Mouse (Mus musculus) kidney, embryonic 14.5 days (tissue): ENCODE data around the gene Ccdc191. TPM values are rescaled to one million over a fixed set of nuclear protein-coding genes. Genes with fewer than 3 reads are reported as not detected.
A peak's percentile ranks its signal among the peaks of the same experiment; 100 is the strongest.

Experiments used
- ATAC-seq: fragments of 200-750 bp; cut with Nextera tagmentation; 2 replicates; pipeline ENCODE4 v1.8.0; 2017; ENCODE audit warnings: moderate number of reproducible peaks, mild to moderate bottlenecking, moderate TSS enrichment, moderate library complexity; ENCODE audit not compliant: low FRiP score, low TSS enrichment
- H3K27ac ChIP-seq: fragments of 300-500 bp; sonication (generic); 2 replicates; pipeline ENCODE4 v1.5.1; 2014; ENCODE audit warnings: low read depth, mild to moderate bottlenecking, low read length, moderate library complexity, mixed read lengths
- H3K27me3 ChIP-seq: fragments of 300-500 bp; sonication (generic); 2 replicates; pipeline ENCODE4 v1.6.1; 2014; ENCODE audit warnings: mild to moderate bottlenecking, low read length; ENCODE audit not compliant: control insufficient read depth, insufficient read depth
- H3K36me3 ChIP-seq: fragments of 300-500 bp; sonication (generic); 2 replicates; pipeline ENCODE4 v1.6.1; 2014; ENCODE audit warnings: low read length, mixed read lengths; ENCODE audit not compliant: control insufficient read depth, insufficient read depth
- H3K4me1 ChIP-seq: fragments of 300-500 bp; sonication (generic); 2 replicates; pipeline ENCODE4 v1.6.1; 2014; ENCODE audit warnings: low read length, mixed read lengths; ENCODE audit not compliant: control insufficient read depth, insufficient read depth
- H3K4me2 ChIP-seq: fragments of 300-500 bp; sonication (generic); replicated peaks from 2 replicates; pipeline ENCODE4 v1.6.1; 2014; ENCODE audit warnings: low read depth, mild to moderate bottlenecking, low read length
- H3K4me3 ChIP-seq: fragments of 300-500 bp; sonication (generic); 2 replicates; pipeline ENCODE4 v1.5.1; 2014; ENCODE audit warnings: mild to moderate bottlenecking, low read length
- H3K9ac ChIP-seq: fragments of 300-500 bp; sonication (generic); 2 replicates; pipeline ENCODE4 v1.6.1; 2014; ENCODE audit warnings: low read depth, mild to moderate bottlenecking, low read length, moderate library complexity
- H3K9me3 ChIP-seq: fragments of 300-500 bp; sonication (generic); 2 replicates; pipeline ENCODE4 v1.6.1; 2016; ENCODE audit warnings: low read length; ENCODE audit not compliant: control insufficient read depth
- WGBS: fragments of 180-500 bp; shearing (Covaris S2); extraction: QIAGEN DNeasy Blood & Tissue Kit; methylation state at CpG from one replicate; pipeline ENCODE4 v1.1.7; 2014; 5-methylcytosine and 5-hydroxymethylcytosine counted together
- polyA plus RNA-seq: library from polyadenylated mRNA; unstranded; fragments of >200 nt; fragmentation: Nextera tagmentation; extraction: Ambion mirVana; gene quantifications from 2 replicates; pipeline ENCODE4 v1.2.1, GENCODE M21; 2014

The Ccdc191 gene
- polyA plus RNA-seq: 16.0 and 19.6 TPM in 2 replicates

DNA sequence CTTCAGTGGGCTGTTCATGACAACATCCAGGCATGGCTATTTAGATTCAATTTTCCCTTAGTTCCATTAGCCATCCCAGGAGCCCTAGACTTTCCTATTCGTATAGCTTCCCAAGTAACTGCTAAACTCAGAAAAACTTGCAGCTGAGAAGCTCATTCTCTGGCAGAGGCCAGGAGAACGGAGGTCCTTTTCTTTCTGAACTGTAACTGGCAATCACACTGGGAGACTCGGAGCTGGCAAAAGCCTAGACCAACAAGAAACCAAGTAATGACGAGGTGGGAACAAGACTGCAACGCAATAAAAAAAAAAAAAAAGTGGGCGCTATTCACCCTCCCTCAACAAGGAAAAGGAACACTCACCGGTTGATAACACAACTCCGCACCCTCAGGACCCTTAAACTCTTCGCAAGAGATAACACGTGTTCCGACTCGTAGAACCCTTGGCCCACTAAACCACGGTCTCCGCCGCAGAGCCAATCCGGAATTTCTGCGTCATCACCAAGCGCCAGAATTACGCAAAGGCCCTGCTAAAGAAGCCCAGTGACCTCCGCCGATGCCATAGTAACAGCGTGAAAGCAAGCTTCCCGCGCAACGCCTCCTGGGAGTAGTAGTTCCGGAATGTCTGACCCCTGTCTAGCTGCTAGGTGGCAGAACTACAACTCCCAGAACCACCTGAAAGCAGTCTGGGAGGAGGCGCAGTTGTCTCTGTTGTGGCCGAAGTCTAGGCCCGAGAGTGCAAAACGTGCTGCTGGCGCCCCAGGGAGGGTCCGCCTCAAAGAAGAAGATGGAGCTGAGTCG, at the start of gene Ccdc191:
TSS of gene Ccdc191 (plus strand) at position 593 of the 797 bp plus-strand sequence.
- peak; percentile 100 for ATAC-seq
- WGBS: under 1% methylated on average over 33 of the region's 33 CpGs
- H3K4me1 ChIP-seq: peaks cover 5% of the 10 kb centered on the region; the same call in 1 of the 2 replicates
- H3K4me2 ChIP-seq: peak within 1 kb of the TSS; percentile 61
- H3K9me3 ChIP-seq: no peaks in the 10 kb centered on the region
- H3K27me3 ChIP-seq: no peaks in the 10 kb centered on the region
- peak within 1 kb of the TSS; percentile 78 for H3K9ac ChIP-seq
- H3K27ac ChIP-seq: peak within 1 kb of the TSS; percentile 12; the same call in 1 of the 2 replicates
- peak within 1 kb of the TSS; percentile 51 for H3K4me3 ChIP-seq
- no peaks in the 10 kb centered on the region for H3K36me3 ChIP-seq

DNA sequence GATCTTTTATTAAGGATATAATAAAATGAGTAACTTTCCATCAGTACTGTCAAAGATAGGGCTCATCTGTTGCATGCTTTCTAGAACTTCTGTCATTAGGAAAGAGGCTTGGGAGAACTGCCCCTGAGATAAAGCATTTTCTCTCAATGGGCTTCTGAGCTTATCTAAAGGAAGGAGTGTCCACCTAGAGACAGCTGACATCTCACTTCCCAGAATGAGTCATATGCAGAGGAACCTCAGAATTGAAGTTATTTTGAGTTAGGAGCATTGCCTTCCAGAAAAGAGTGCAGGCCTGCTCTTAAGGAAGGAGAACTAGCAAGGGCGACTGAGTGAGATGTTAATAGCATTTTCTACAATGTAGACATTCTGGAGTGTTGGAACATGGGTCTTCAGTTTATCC, 48.4 kb upstream of the Ccdc191 start:
- Histone ChIP-seq H3K27me3 (no peaks in the 10 kb centered on the region), H3K4me2 (no peak overlapping the region), H3K4me1 (no peaks in the 10 kb centered on the region), H3K36me3 (no peaks in the 10 kb centered on the region), H3K9ac (no peak overlapping the region), H3K4me3 (no peak overlapping the region), H3K27ac (no peak overlapping the region), H3K9me3 (no peaks in the 10 kb centered on the region)
- 77% methylated on average over 1 of the region's 1 CpGs for WGBS
- ATAC-seq: no peak

DNA sequence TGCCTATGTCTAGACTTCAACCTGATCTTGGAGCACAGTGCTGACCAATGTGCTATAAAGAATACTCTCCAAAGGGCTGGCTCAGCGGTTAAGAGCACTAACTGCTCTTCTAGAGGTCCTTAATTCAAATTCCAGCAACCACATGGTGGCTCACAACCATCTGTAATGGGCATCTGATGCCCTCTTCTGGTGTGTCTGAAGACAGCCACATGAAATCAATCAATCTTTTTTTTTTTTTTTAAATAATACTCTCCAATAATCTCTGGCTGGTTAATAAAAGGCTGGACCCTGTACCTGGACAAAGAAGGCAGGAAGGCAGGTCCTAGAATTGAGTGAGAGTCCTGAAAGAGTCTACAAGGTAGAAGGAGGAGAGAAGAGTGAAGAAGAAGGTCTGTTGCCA, 39.8 kb upstream of the Ccdc191 start:
- Histone ChIP-seq H3K4me1 (no peaks in the 10 kb centered on the region), H3K27ac (no peak overlapping the region), H3K9ac (no peak overlapping the region), H3K4me3 (no peak overlapping the region), H3K9me3 (no peaks in the 10 kb centered on the region), H3K36me3 (no peaks in the 10 kb centered on the region), H3K27me3 (no peaks in the 10 kb centered on the region), H3K4me2 (no peak overlapping the region)
- WGBS: 79% methylated on average over 1 of the region's 1 CpGs
- no peak for ATAC-seq

DNA sequence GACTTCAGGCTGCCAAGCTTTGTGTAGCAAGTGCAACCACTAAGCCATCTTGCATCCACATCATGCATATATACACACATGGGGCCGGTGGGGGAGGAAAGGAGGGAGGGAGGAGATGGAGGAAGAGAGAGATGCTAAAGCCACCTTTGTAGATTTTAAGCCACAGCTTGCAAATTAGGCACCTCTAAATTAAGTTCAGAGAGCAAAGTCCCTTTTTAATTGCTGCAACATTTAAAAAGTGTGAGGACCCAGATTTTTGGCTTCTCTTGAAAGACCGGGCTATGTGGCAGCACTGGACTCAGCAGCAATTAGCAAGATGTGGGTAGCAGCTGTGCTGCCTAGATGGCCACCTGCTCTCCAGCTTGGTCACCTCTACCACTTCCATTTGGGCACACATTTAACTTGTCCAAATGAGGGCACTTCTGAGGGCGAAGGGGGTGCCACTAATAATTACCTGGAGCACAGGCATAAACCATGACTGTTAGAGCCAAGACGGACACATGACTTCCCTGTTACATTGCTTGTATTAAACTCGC, 30.6 kb upstream of the Ccdc191 start:
- no peak overlapping the region for H3K4me2 ChIP-seq
- 93% methylated on average over 5 of the region's 5 CpGs for WGBS
- H3K4me1 ChIP-seq: no peaks in the 10 kb centered on the region
- H3K27ac ChIP-seq: no peak overlapping the region
- H3K4me3 ChIP-seq: no peak overlapping the region
- no peaks in the 10 kb centered on the region for H3K9me3 ChIP-seq
- H3K36me3 ChIP-seq: peaks cover 19% of the 10 kb centered on the region
- no peaks in the 10 kb centered on the region for H3K27me3 ChIP-seq
- no peak for ATAC-seq
- no peak overlapping the region for H3K9ac ChIP-seq

DNA sequence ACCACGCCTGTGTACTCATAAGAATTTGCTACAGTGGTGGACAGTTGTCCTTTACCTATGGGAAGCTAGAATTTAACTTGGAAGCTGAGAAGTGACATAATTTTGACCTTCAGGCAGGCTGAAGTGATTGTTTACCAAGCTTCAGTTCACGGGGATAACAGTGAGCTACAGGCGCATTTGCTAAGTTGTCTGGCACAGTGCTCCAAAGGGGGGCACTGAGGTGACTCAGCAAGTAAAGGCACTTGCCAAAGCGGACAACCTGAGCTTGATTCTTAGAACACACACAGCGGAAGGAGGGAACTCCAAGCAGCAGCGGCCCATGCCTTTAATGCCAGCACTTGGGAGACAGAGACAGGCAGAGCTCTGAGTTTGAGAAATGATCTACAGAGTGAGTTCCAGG, 29.0 kb upstream of the Ccdc191 start:
- ATAC-seq: no peak
- Histone ChIP-seq H3K9ac (no peak overlapping the region), H3K4me1 (no peaks in the 10 kb centered on the region), H3K9me3 (no peaks in the 10 kb centered on the region), H3K27me3 (no peaks in the 10 kb centered on the region), H3K36me3 (peaks cover 23% of the 10 kb centered on the region), H3K4me3 (no peak overlapping the region), H3K4me2 (no peak overlapping the region), H3K27ac (no peak overlapping the region)
- WGBS: 86% methylated on average over 6 of the region's 6 CpGs

DNA sequence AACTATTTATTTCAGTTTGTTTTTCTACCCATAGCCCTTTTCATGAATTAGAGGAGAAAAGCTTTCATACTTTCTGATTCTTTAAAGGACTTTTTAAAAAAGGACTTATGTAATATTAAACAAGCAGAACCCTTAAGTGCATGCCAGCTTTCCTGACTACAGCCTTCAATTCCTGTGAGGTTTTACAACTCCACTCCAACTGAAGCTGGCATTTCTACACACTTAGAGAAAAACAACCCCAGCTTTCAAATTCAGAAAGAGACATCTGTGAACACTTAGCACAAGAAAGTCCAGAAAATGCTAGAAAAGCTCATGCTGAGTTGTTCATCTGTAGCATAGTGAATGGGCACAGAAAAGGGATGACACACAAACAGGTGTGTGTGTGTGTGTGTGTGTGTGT, 19.8 kb upstream of the Ccdc191 start:
- Histone ChIP-seq H3K36me3 (peaks cover 55% of the 10 kb centered on the region), H3K4me1 (no peaks in the 10 kb centered on the region), H3K27me3 (no peaks in the 10 kb centered on the region), H3K9me3 (no peaks in the 10 kb centered on the region), H3K4me3 (no peak overlapping the region), H3K9ac (no peak overlapping the region), H3K27ac (no peak overlapping the region), H3K4me2 (no peak overlapping the region)
- no peak for ATAC-seq

DNA sequence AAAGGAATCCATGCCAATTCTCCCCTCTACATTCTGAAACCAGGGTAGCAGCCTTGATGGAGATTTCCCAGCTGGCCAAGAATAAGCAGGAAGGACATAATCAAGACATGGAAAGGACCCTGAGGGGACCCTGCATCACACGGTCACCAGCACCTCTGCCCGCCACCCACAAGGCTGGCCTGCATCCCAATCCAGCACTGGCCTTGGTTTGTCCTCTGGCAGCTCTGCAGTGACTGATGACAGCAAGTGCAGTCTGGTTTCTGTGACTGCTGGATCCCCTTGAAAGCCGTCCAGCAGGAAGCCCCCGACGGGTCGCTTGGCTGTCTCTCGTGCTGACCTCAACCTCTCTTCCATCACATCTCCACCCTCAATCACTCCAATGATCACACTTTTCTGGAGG, 18.2 kb upstream of the Ccdc191 start:
- Histone ChIP-seq H3K4me1 (no peaks in the 10 kb centered on the region), H3K4me3 (no peak overlapping the region), H3K4me2 (no peak overlapping the region), H3K27me3 (no peaks in the 10 kb centered on the region), H3K9ac (no peak overlapping the region), H3K27ac (no peak overlapping the region), H3K9me3 (no peaks in the 10 kb centered on the region), H3K36me3 (peaks cover 67% of the 10 kb centered on the region)
- no peak for ATAC-seq
- WGBS: 83% methylated on average over 7 of the region's 7 CpGs

DNA sequence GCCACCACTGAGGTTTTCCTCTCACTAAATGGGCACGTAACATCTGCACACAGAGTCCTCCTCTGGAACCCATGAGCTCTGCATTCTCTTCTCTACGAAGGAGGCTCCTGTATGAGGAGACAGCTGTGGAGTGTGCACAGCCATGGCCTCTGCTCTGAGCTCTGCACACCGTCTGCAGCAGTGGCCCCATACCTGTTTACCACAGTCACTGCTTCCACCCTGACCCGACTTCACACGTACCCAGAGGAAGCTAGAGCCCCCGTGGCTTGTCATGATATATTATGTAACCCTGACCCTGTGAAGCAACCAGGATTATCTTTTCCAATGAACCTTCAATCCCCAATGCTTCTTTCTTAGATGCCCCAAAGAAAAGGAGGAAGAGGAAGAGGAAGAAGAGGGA, 9.8 kb upstream of the Ccdc191 start:
- H3K9ac ChIP-seq: no peak overlapping the region
- no peak for ATAC-seq
- no peak overlapping the region for H3K4me2 ChIP-seq
- 84% methylated on average over 6 of the region's 6 CpGs for WGBS
- H3K9me3 ChIP-seq: no peaks in the 10 kb centered on the region
- H3K36me3 ChIP-seq: peaks cover 44% of the 10 kb centered on the region
- no peaks in the 10 kb centered on the region for H3K27me3 ChIP-seq
- no peak overlapping the region for H3K4me3 ChIP-seq
- no peak overlapping the region for H3K27ac ChIP-seq
- H3K4me1 ChIP-seq: no peaks in the 10 kb centered on the region

DNA sequence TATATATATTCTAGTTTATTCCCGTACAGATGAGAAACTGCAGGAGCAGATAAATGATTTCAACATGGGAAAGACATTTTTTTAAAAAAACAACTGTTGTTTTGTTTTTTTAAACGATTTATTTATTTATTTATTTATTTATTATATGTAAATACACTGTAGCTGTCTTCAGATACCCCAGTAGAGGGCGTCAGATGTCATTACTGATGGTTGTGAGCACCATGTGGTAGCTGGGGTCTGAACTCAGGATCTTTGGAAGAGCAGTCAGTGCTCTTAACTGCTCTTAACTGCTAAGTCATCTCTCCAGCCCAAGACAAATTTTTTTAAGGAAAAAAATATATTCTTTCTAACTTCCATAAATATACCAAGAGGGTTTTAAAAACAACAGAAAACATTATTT, 8.0 kb upstream of the Ccdc191 start:
- 67% methylated on average over 3 of the region's 3 CpGs for WGBS
- Histone ChIP-seq H3K27me3 (no peaks in the 10 kb centered on the region), H3K9me3 (no peaks in the 10 kb centered on the region), H3K4me3 (no peak overlapping the region), H3K9ac (no peak overlapping the region), H3K4me2 (no peak overlapping the region), H3K27ac (no peak overlapping the region), H3K36me3 (peaks cover 29% of the 10 kb centered on the region), H3K4me1 (no peaks in the 10 kb centered on the region)
- ATAC-seq: no peak
